Mouse (Mus musculus): ENCODE measurements at regions not wholly inside any gene's neighbourhood (a gene's known extent, or its start where the extent isn't known, plus 50 kb on each side); places are given as distances from the start of the nearest gene placed in this dataset.

DNA sequence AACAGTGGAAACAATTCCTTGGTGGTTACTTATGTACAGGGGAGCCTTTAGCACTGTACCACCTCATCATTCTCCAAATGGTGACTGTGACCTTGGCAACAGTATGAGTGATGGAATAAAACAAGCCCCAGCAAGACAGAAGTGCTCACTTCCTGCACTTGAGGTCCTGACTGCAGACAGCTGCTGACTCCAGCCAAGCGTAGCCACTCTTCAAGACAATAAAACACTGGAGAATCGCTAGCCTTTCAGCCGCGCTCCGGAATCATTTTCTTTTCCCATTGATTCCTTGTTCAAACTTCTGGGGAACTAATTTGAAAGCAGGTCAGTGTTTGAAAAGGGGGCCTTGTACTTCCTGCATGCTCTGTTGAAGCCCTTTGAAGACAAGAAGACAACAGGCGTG lies 344.2 kb downstream of the Rps15a start:
- TF ChIP-seq POLR2A (IDR thresholded peaks at IDR 0.05; ENCODE audit: low read depth, low read length) (no peak), CTCF (IDR thresholded peaks at IDR 0.05; ENCODE audit: borderline replicate concordance, insufficient read depth, low read length) (no peak)

All from embryonic fibroblast, embryonic 13.5 days (primary cell).